Mouse (Mus musculus): Measurements from ENCODE around the gene Siah1b. TPM values are rescaled to one million over a fixed set of nuclear protein-coding genes. Genes with fewer than 3 reads are reported as not detected.

Gene Siah1b
- polyA plus RNA-seq, 1 experiment: 1.5 TPM

- no peaks in the 10 kb centered on the region for H3K36me3 ChIP-seq (ENCODE audit: control insufficient read depth)
- no peaks in the 10 kb centered on the region for H3K27me3 ChIP-seq (ENCODE audit: control insufficient read depth)
- no peak overlapping the region for H3K4me3 ChIP-seq (replicated peaks)
- H3K4me1 ChIP-seq (ENCODE audit: control insufficient read depth): no peaks in the 10 kb centered on the region
- no peaks in the 10 kb centered on the region for H3K9me3 ChIP-seq (ENCODE audit: control insufficient read depth, low read length)
- TF ChIP-seq TAL1 (IDR thresholded peaks at IDR 0.05; ENCODE audit: low read length): no peak
- TF ChIP-seq GATA1 (IDR thresholded peaks at IDR 0.05; ENCODE audit: low read length): no peak
Measured at GRCm38 (mm10) chrX:164046736-164047135, 29.6 kb downstream of the Siah1b start.

GRCm38 (mm10) chrX:164042069-164042468 lies 34.2 kb downstream of the Siah1b start:
- Histone ChIP-seq H3K9me3 (ENCODE audit: control insufficient read depth, low read length) (no peaks in the 10 kb centered on the region), H3K27me3 (ENCODE audit: control insufficient read depth) (no peaks in the 10 kb centered on the region), H3K4me1 (ENCODE audit: control insufficient read depth) (no peaks in the 10 kb centered on the region), H3K36me3 (ENCODE audit: control insufficient read depth) (no peaks in the 10 kb centered on the region), H3K4me3 (replicated peaks) (no peak overlapping the region)
- no peak for TF ChIP-seq TAL1 (IDR thresholded peaks at IDR 0.05; ENCODE audit: low read length)
- TF ChIP-seq GATA1 (IDR thresholded peaks at IDR 0.05; ENCODE audit: low read length): no peak

GRCm38 (mm10) chrX:164038882-164039281 lies 37.4 kb downstream of the Siah1b start:
- TF ChIP-seq TAL1 (IDR thresholded peaks at IDR 0.05; ENCODE audit: low read length) (no peak), GATA1 (IDR thresholded peaks at IDR 0.05; ENCODE audit: low read length) (no peak)
- no peaks in the 10 kb centered on the region for H3K27me3 ChIP-seq (ENCODE audit: control insufficient read depth)
- H3K9me3 ChIP-seq (ENCODE audit: control insufficient read depth, low read length): no peaks in the 10 kb centered on the region
- no peaks in the 10 kb centered on the region for H3K36me3 ChIP-seq (ENCODE audit: control insufficient read depth)
- no peaks in the 10 kb centered on the region for H3K4me1 ChIP-seq (ENCODE audit: control insufficient read depth)
- no peak overlapping the region for H3K4me3 ChIP-seq (replicated peaks)

DNA sequence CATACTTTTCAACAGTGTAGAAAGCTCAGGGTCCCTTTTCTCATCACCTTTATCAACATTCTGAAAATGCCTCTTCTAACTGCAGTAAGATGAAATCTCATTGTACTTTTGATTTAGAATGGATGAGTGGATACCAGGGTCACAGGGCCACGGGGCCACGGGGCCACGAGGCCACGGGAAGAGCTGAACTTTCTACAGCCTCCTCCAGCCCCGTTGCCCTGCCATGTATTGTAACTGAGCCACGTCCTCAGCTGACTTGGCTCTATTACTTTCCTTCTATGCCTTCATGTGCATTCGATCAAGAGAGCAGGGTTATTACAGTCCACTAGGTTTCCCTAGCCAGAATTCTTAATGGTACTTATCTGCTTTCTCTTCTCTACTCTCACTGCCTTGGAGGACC lies 40.4 kb downstream of the Siah1b start:
- Histone ChIP-seq H3K36me3 (ENCODE audit: control insufficient read depth) (no peaks in the 10 kb centered on the region), H3K9me3 (ENCODE audit: control insufficient read depth, low read length) (no peaks in the 10 kb centered on the region), H3K4me1 (ENCODE audit: control insufficient read depth) (no peaks in the 10 kb centered on the region), H3K4me3 (replicated peaks) (no peak overlapping the region), H3K27me3 (ENCODE audit: control insufficient read depth) (no peaks in the 10 kb centered on the region)
- TF ChIP-seq TAL1 (IDR thresholded peaks at IDR 0.05; ENCODE audit: low read length) (no peak), GATA1 (IDR thresholded peaks at IDR 0.05; ENCODE audit: low read length) (no peak)

DNA sequence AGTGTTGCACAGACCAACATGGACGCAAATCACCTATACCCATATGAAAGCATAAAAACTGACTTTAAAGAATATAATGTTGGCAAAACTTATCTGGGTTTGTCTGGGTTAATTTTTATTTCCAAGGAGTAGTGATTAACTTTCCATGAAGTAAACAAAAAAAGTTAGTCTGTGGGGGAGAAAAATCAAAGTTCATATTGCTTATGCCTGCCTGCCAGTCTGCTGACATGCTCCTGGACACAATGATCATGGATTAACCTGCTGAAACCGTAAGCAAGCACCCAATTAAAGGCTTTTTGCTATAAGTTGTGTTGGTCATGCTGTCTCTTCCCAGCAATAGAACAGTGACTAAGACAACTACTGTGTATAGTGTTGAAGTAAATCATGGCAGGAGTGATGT lies 40.9 kb downstream of the Siah1b start:
- Histone ChIP-seq H3K4me1 (ENCODE audit: control insufficient read depth) (no peaks in the 10 kb centered on the region), H3K9me3 (ENCODE audit: control insufficient read depth, low read length) (no peaks in the 10 kb centered on the region), H3K27me3 (ENCODE audit: control insufficient read depth) (no peaks in the 10 kb centered on the region), H3K4me3 (replicated peaks) (no peak overlapping the region), H3K36me3 (ENCODE audit: control insufficient read depth) (no peaks in the 10 kb centered on the region)
- TF ChIP-seq TAL1 (IDR thresholded peaks at IDR 0.05; ENCODE audit: low read length) (no peak), GATA1 (IDR thresholded peaks at IDR 0.05; ENCODE audit: low read length) (no peak)

GRCm38 (mm10) chrX:164032526-164032925 lies 43.8 kb downstream of the Siah1b start:
- TF ChIP-seq TAL1 (IDR thresholded peaks at IDR 0.05; ENCODE audit: low read length) (no peak), GATA1 (IDR thresholded peaks at IDR 0.05; ENCODE audit: low read length) (no peak)
- H3K9me3 ChIP-seq (ENCODE audit: control insufficient read depth, low read length): no peaks in the 10 kb centered on the region

DNA sequence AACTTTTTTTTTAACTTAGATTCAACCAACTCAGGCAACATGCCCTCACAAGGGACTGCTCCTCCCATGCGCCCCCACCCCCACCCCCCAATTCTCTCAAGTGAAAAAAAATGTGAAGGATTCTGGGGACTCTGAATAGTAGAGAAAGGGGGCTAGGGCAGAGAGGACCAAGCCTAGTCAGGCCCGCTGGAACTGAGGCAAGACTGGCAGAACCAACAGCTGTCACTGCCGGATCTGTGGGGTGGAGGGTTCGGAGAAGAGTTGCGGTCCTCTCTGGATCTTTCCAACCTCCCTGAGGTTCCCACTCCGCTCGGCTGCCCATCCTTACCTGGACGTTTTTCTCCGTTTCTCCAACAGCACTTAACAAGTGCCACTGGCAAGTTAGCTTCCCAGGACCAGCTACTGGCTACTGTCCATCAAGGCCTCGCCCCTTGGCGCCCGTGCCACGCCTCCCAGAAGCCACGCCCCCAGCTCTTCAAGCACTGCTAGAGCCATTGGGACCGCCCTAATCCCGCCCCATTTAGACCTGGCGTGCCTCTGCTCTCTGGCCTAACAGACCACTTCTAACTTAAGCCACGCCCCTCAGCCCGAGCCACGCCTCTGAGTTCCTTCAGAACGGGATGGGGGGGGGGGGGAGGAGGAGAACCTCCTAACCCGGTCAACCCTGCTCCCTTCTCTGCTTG lies 48.5 kb downstream of the Siah1b start, which contains the start of gene Car5b:
TSS of gene Car5b (minus strand) at position 391 of the 683 bp plus-strand sequence.
- H3K4me1 ChIP-seq (ENCODE audit: control insufficient read depth): peaks cover 6% of the 10 kb centered on the region
- no peaks in the 10 kb centered on the region for H3K27me3 ChIP-seq (ENCODE audit: control insufficient read depth)
- H3K36me3 ChIP-seq (ENCODE audit: control insufficient read depth): no peaks in the 10 kb centered on the region
- TF ChIP-seq TAL1 (IDR thresholded peaks at IDR 0.05; ENCODE audit: low read length): no peak
- no peak for TF ChIP-seq GATA1 (IDR thresholded peaks at IDR 0.05; ENCODE audit: low read length)
- no peaks in the 10 kb centered on the region for H3K9me3 ChIP-seq (ENCODE audit: control insufficient read depth, low read length)
- H3K4me3 ChIP-seq (replicated peaks): peak within 1 kb of the TSS; percentile 50

More at GRCm38 (mm10) chrX:164032526-164032925, 43.8 kb downstream of the Siah1b start:
- Histone ChIP-seq H3K36me3 (ENCODE audit: control insufficient read depth) (no peaks in the 10 kb centered on the region), H3K4me3 (replicated peaks) (no peak overlapping the region), H3K27me3 (ENCODE audit: control insufficient read depth) (no peaks in the 10 kb centered on the region), H3K4me1 (ENCODE audit: control insufficient read depth) (peaks cover 5% of the 10 kb centered on the region)

Other genes with a start within 250 kb of the Siah1b start
- 0.04 and 0.12 TPM in 2 replicates for gene Ap1s2, start 167.5 kb downstream of the Siah1b start, polyA plus RNA-seq (2012)
- gene Zrsr2, start 117.8 kb downstream of the Siah1b start, polyA plus RNA-seq (2012): 2.6 and 3.9 TPM in 2 replicates
- gene Car5b, start 48.5 kb downstream of the Siah1b start, polyA plus RNA-seq (2012): not detected in 2 replicates
- not detected in 2 replicates for gene Cltrn, start 12.3 kb upstream of the Siah1b start, polyA plus RNA-seq (2012)
- gene Ace2, start 62.8 kb upstream of the Siah1b start, polyA plus RNA-seq (2012): not detected in 2 replicates
- gene Bmx, start 181.7 kb upstream of the Siah1b start, polyA plus RNA-seq (2012): not detected in 2 replicates
- 1.6 and 3.7 TPM in 2 replicates for gene Pir, start 192.9 kb upstream of the Siah1b start, polyA plus RNA-seq (2012)